ENCODE assay signal across 19 mouse cellular contexts in genomic region chr10:93633563-93633962, GRCm38 (mm10). TPM values are rescaled to one million over a fixed set of nuclear protein-coding genes. Genes with fewer than 3 reads are reported as not detected.
DNase-seq lines count a peak whose midpoint lies in the region; ATAC-seq lines count a peak whose summit lies in the region.
"Had no signal": no experiment of that assay in that cellular context is flagged by ENCODE, and none has a peak within 500 bp of the region (broad histone marks: within the 10 kb centered on the region; RNA-seq: fewer than 3 reads in every experiment).

No protein-coding gene starts in this region.

- H3K4me2 ChIP-seq in forebrain, embryonic 15.5 days (replicated peaks) = no peak overlapping the region
- H3K4me2 ChIP-seq in liver, embryonic 11.5 days = no peak overlapping the region
- H3K4me2 ChIP-seq: embryonic facial prominence, embryonic 13.5 days; neural tube, embryonic 13.5 days had no signal

- peak; percentile 74; the same call in 1 of the 2 replicates for ATAC-seq in forebrain, embryonic 15.5 days (replicated peaks)
- ATAC-seq in liver, embryonic 11.5 days (replicated peaks; ENCODE audit: low FRiP score) = no peak
- ATAC-seq: hindbrain, embryonic 16.5 days; Patski had no signal

- no peaks in the 10 kb centered on the region for H3K9me3 ChIP-seq in forebrain, embryonic 15.5 days
- no peaks in the 10 kb centered on the region; the same call in 1 of the 2 replicates for H3K9me3 ChIP-seq in forebrain, embryonic 10.5 days
- H3K9me3 ChIP-seq in liver, embryonic 11.5 days (ENCODE audit: control insufficient read depth, low read length) = no peaks in the 10 kb centered on the region
- H3K9me3 ChIP-seq: embryonic facial prominence, embryonic 13.5 days; heart, embryonic 10.5 days; neural tube, embryonic 13.5 days had no signal

- 68% methylated on average over 5 of the region's 5 CpGs for WGBS in forebrain, embryonic 15.5 days
- WGBS in forebrain, embryonic 10.5 days = 91% methylated on average over 5 of the region's 5 CpGs
- WGBS in liver, embryonic 11.5 days = 81% methylated on average over 5 of the region's 5 CpGs

- peaks cover 2% of the 10 kb centered on the region; the same call in 1 of the 2 replicates for H3K27me3 ChIP-seq in forebrain, embryonic 15.5 days
- peaks cover 25% of the 10 kb centered on the region for H3K27me3 ChIP-seq in forebrain, embryonic 10.5 days (ENCODE audit: poor library complexity, severe bottlenecking)
- peaks cover 7% of the 10 kb centered on the region for H3K27me3 ChIP-seq in liver, embryonic 11.5 days (replicated peaks; ENCODE audit: control insufficient read depth, insufficient read depth, low read length)
- H3K27me3 ChIP-seq: Patski had no signal

- H3K36me3 ChIP-seq in forebrain, embryonic 15.5 days = no peaks in the 10 kb centered on the region
- no peaks in the 10 kb centered on the region for H3K36me3 ChIP-seq in forebrain, embryonic 10.5 days (replicated peaks)
- H3K36me3 ChIP-seq in liver, embryonic 11.5 days (ENCODE audit: control insufficient read depth, insufficient read depth, low read length) = no peaks in the 10 kb centered on the region
- H3K36me3 ChIP-seq: embryonic facial prominence, embryonic 13.5 days; heart, embryonic 10.5 days; neural tube, embryonic 13.5 days had no signal

- H3K4me3 ChIP-seq in forebrain, embryonic 15.5 days = no peak overlapping the region
- no peak overlapping the region for H3K4me3 ChIP-seq in forebrain, embryonic 10.5 days
- no peak overlapping the region for H3K4me3 ChIP-seq in liver, embryonic 11.5 days (ENCODE audit: low read depth, low read length)
- H3K4me3 ChIP-seq: embryonic facial prominence, embryonic 13.5 days; heart, embryonic 10.5 days; megakaryocyte, embryonic 14.5 days; neural tube, embryonic 13.5 days had no signal

- no peaks in the 10 kb centered on the region for H3K4me1 ChIP-seq in forebrain, embryonic 15.5 days
- H3K4me1 ChIP-seq in forebrain, embryonic 10.5 days = peaks cover 10% of the 10 kb centered on the region
- H3K4me1 ChIP-seq in liver, embryonic 11.5 days (replicated peaks; ENCODE audit: control insufficient read depth, insufficient read depth, low read length) = no peaks in the 10 kb centered on the region
- H3K4me1 ChIP-seq: embryonic facial prominence, embryonic 13.5 days; heart, embryonic 10.5 days; megakaryocyte, embryonic 14.5 days; neural tube, embryonic 13.5 days had no signal

- DNase-seq in forebrain, embryonic 10.5 days (ENCODE audit: extremely low spot score, low spot score) = no peak
- peak; percentile 72 to 79 for DNase-seq in right cerebral cortex, postnatal 10 days (ENCODE audit: low spot score in 2 of 2)
- no peak for DNase-seq in right cerebral cortex, adult 2 months (ENCODE audit: low spot score in 2 of 2)
- peak; percentile 95 for DNase-seq in cerebellum, adult 9-10 months
- DNase-seq in layer of hippocampus, postnatal 36 days = peak; percentile 12 to 32
- DNase-seq in ovary, adult 18-20 months (ENCODE audit: low spot score) = no peak
- no peak for DNase-seq in liver, embryonic 11.5 days (ENCODE audit: low spot score)
- DNase-seq: gastrocnemius, postnatal 14 days; kidney, adult 9 months; lung, postnatal 10 days; thymus, postnatal 4 days had no signal

- H3K27ac ChIP-seq in forebrain, embryonic 15.5 days (replicated peaks) = no peak overlapping the region
- no peak overlapping the region for H3K27ac ChIP-seq in forebrain, embryonic 10.5 days
- H3K27ac ChIP-seq in liver, embryonic 11.5 days (ENCODE audit: low read depth, low read length) = no peak overlapping the region
- H3K27ac ChIP-seq: embryonic facial prominence, embryonic 13.5 days; heart, embryonic 10.5 days; liver, embryonic 14.5 days; neural tube, embryonic 13.5 days had no signal

- H3K9ac ChIP-seq in forebrain, embryonic 15.5 days (replicated peaks) = no peak overlapping the region
- no peak overlapping the region for H3K9ac ChIP-seq in liver, embryonic 11.5 days (ENCODE audit: low read depth, low read length)
- H3K9ac ChIP-seq: embryonic facial prominence, embryonic 13.5 days; liver, embryonic 14.5 days; neural tube, embryonic 13.5 days had no signal

RNA-seq across cellular contexts. Expression of gene Ntn4, which starts 6.9 kb away (rescaled TPM):
- 1.3 TPM in 2 replicates for polyA plus RNA-seq in forebrain, embryonic 15.5 days (2015; fragmentation: Nextera tagmentation; extraction: Ambion mirVana)
- 0.84 and 1.1 TPM in 2 replicates for polyA plus RNA-seq in forebrain, embryonic 10.5 days (2016; fragmentation: Nextera tagmentation; extraction: Ambion mirVana)
- 1 to 10 TPM; 6.0 to 6.2 TPM for total RNA-seq in layer of hippocampus, postnatal 36 days (2021)
- 0.56 and 0.60 TPM in 2 replicates for polyA plus RNA-seq in liver, embryonic 11.5 days (2014; fragmentation: Nextera tagmentation; extraction: Ambion mirVana)

RNA-seq across cellular contexts. Expression of gene Snrpf, which starts 44.1 kb away (rescaled TPM):
- polyA plus RNA-seq in forebrain, embryonic 15.5 days (2015; fragmentation: Nextera tagmentation; extraction: Ambion mirVana) = 97.2 and 108 TPM in 2 replicates
- polyA plus RNA-seq in forebrain, embryonic 10.5 days (2016; fragmentation: Nextera tagmentation; extraction: Ambion mirVana) = 202 and 205 TPM in 2 replicates
- 10 to 100 TPM; 11.7 to 12.6 TPM for total RNA-seq in layer of hippocampus, postnatal 36 days (2021)
- polyA plus RNA-seq in liver, embryonic 11.5 days (2014; fragmentation: Nextera tagmentation; extraction: Ambion mirVana) = 179 and 199 TPM in 2 replicates

Comparison
In these comparisons a context has a peak if more than half of its experiments do, and no peak if none do; other contexts are left out.
1. DNase-seq: peak in right cerebral cortex, postnatal 10 days (2 of 2), cerebellum, adult 9-10 months (single experiment) and layer of hippocampus, postnatal 36 days (2 of 2); none in forebrain, embryonic 10.5 days (single experiment), right cerebral cortex, adult 2 months (0 of 2), ovary, adult 18-20 months (single experiment) and liver, embryonic 11.5 days (single experiment).